Mouse (Mus musculus) stomach, embryonic 16.5 days (tissue): ENCODE data around the gene Tor4a. TPM values are rescaled to one million over a fixed set of nuclear protein-coding genes. Genes with fewer than 3 reads are reported as not detected.

Experiments
- ATAC-seq: fragments of 200-750 bp; cut with Nextera tagmentation; 2 replicates; pipeline ENCODE4 v1.8.0; 2017; ENCODE audit warnings: moderate number of reproducible peaks, moderate TSS enrichment; ENCODE audit not compliant: insufficient read depth, low FRiP score
- H3K27ac ChIP-seq: fragments of 300-500 bp; sonication (generic); 2 replicates; pipeline ENCODE4 v1.5.1; 2014; ENCODE audit warnings: low read length
- H3K27me3 ChIP-seq: fragments of 300-500 bp; sonication (generic); 2 replicates; pipeline ENCODE4 v1.6.1; 2014; ENCODE audit warnings: low read length, control low read depth, mixed read lengths; ENCODE audit not compliant: control insufficient read depth, insufficient read depth
- H3K36me3 ChIP-seq: fragments of 300-500 bp; sonication (generic); 2 replicates; pipeline ENCODE4 v1.6.1; 2014; ENCODE audit warnings: low read length; ENCODE audit not compliant: control insufficient read depth, insufficient read depth
- H3K4me1 ChIP-seq: fragments of 300-500 bp; sonication (generic); 2 replicates; pipeline ENCODE4 v1.6.1; 2014; ENCODE audit warnings: low read length, control low read depth, mixed read lengths; ENCODE audit not compliant: control insufficient read depth, insufficient read depth
- H3K4me2 ChIP-seq: fragments of 300-500 bp; sonication (generic); 2 replicates; pipeline ENCODE4 v1.6.1; 2014; ENCODE audit warnings: low read depth, low read length, mixed read lengths
- H3K4me3 ChIP-seq: fragments of 300-500 bp; sonication (generic); replicated peaks from 2 replicates; pipeline ENCODE4 v1.5.1; 2014; ENCODE audit warnings: mild to moderate bottlenecking, low read length
- H3K9ac ChIP-seq: fragments of 300-500 bp; sonication (generic); 2 replicates; pipeline ENCODE4 v1.6.1; 2014; ENCODE audit warnings: low read length
- H3K9me3 ChIP-seq: fragments of 300-500 bp; sonication (generic); replicated peaks from 2 replicates; pipeline ENCODE4 v1.6.1; 2016; ENCODE audit warnings: low read length, control low read depth; ENCODE audit not compliant: control insufficient read depth
- WGBS: fragments of 180-500 bp; shearing (Covaris S2); extraction: QIAGEN DNeasy Blood & Tissue Kit; methylation state at CpG from one replicate; pipeline ENCODE4 v1.1.7; 2014; 5-methylcytosine and 5-hydroxymethylcytosine counted together
- polyA plus RNA-seq: library from polyadenylated mRNA; unstranded; fragments of >200 nt; fragmentation: Nextera tagmentation; extraction: Ambion mirVana; gene quantifications from 2 replicates; pipeline ENCODE4 v1.2.1, GENCODE M21; 2015

The Tor4a gene
- polyA plus RNA-seq, 1 experiment from 2014 or later, result 16.8 TPM

- Histone ChIP-seq H3K36me3 (no peaks in the 10 kb centered on the region), H3K27ac (peak overlapping the region; percentile 82), H3K9ac (no peak overlapping the region; the same call in 1 of the 2 replicates), H3K4me3 (no peak overlapping the region), H3K4me2 (no peak overlapping the region), H3K27me3 (peaks cover 14% of the 10 kb centered on the region), H3K4me1 (peaks cover 27% of the 10 kb centered on the region), H3K9me3 (no peaks in the 10 kb centered on the region)
- peak; percentile 23 for ATAC-seq
Observed at GRCm38 (mm10) chr2:25238106-25238505, 41.4 kb upstream of the Tor4a start.

GRCm38 (mm10) chr2:25237522-25237921 is 40.8 kb upstream of the Tor4a start:
- Histone ChIP-seq H3K36me3 (no peaks in the 10 kb centered on the region), H3K9ac (peak overlapping the region; percentile 24; the same call in 1 of the 2 replicates), H3K4me1 (peaks cover 26% of the 10 kb centered on the region), H3K27me3 (peaks cover 9% of the 10 kb centered on the region; the same call in 1 of the 2 replicates), H3K4me3 (no peak overlapping the region), H3K27ac (peak overlapping the region; percentile 82), H3K9me3 (no peaks in the 10 kb centered on the region), H3K4me2 (no peak overlapping the region)
- 51% methylated on average over 4 of the region's 4 CpGs for WGBS
- peak; percentile 22; the same call in 1 of the 2 replicates for ATAC-seq

- WGBS, result 35% methylated on average over 8 of the region's 8 CpGs
- Histone ChIP-seq H3K36me3 (no peaks in the 10 kb centered on the region), H3K9me3 (no peaks in the 10 kb centered on the region), H3K9ac (peak within 1 kb of the TSS; percentile 24; the same call in 1 of the 2 replicates), H3K4me2 (no peak within 1 kb of the TSS), H3K4me3 (no peak within 1 kb of the TSS), H3K27me3 (peaks cover 3% of the 10 kb centered on the region; the same call in 1 of the 2 replicates), H3K4me1 (peaks cover 19% of the 10 kb centered on the region), H3K27ac (peak within 1 kb of the TSS; percentile 82)
- ATAC-seq, result no peak
Observed at GRCm38 (mm10) chr2:25236614-25237013, 39.9 kb upstream of the Tor4a start, which contains the start of gene Rnf224. Rnf224 (minus strand) TSS chr2:25236787.

GRCm38 (mm10) chr2:25234551-25235220 is 38.0 kb upstream of the Tor4a start:
- WGBS, result 54% methylated on average over 5 of the region's 5 CpGs
- no peak overlapping the region for H3K27ac ChIP-seq
- H3K27me3 ChIP-seq, result no peaks in the 10 kb centered on the region; the same call in 1 of the 2 replicates
- no peak for ATAC-seq
- H3K36me3 ChIP-seq, result no peaks in the 10 kb centered on the region
- H3K4me2 ChIP-seq, result no peak overlapping the region
- no peak overlapping the region for H3K4me3 ChIP-seq
- H3K9ac ChIP-seq, result no peak overlapping the region
- 0 out of 2 replicates have a peak, but pooled peaks cover 5% of the 10 kb centered on the region for H3K4me1 ChIP-seq
- H3K9me3 ChIP-seq, result no peaks in the 10 kb centered on the region

GRCm38 (mm10) chr2:25234050-25234449 is 37.4 kb upstream of the Tor4a start, which contains the start of gene Slc34a3:
Slc34a3 (minus strand) TSS chr2:25234364.
- H3K4me1 ChIP-seq, result peaks cover 2% of the 10 kb centered on the region; the same call in 1 of the 2 replicates
- no peak for ATAC-seq
- no peak within 1 kb of the TSS for H3K4me2 ChIP-seq
- WGBS, result 67% methylated on average over 3 of the region's 3 CpGs
- no peaks in the 10 kb centered on the region for H3K9me3 ChIP-seq
- H3K4me3 ChIP-seq, result no peak within 1 kb of the TSS
- no peaks in the 10 kb centered on the region; the same call in 1 of the 2 replicates for H3K27me3 ChIP-seq
- no peak within 1 kb of the TSS for H3K9ac ChIP-seq
- H3K27ac ChIP-seq, result no peak within 1 kb of the TSS
- H3K36me3 ChIP-seq, result no peaks in the 10 kb centered on the region

- H3K36me3 ChIP-seq, result no peaks in the 10 kb centered on the region
- H3K9me3 ChIP-seq, result no peaks in the 10 kb centered on the region
- no peak overlapping the region for H3K27ac ChIP-seq
- H3K4me2 ChIP-seq, result no peak overlapping the region
- peaks cover 4% of the 10 kb centered on the region; the same call in 1 of the 2 replicates for H3K4me1 ChIP-seq
- 73% methylated on average over 4 of the region's 4 CpGs for WGBS
- no peak for ATAC-seq
- no peak overlapping the region for H3K9ac ChIP-seq
- no peaks in the 10 kb centered on the region; the same call in 1 of the 2 replicates for H3K27me3 ChIP-seq
- H3K4me3 ChIP-seq, result no peak overlapping the region
Observed at GRCm38 (mm10) chr2:25233421-25233820, 36.7 kb upstream of the Tor4a start.

- Histone ChIP-seq H3K27ac (no peak overlapping the region), H3K9ac (no peak overlapping the region; the same call in 1 of the 2 replicates), H3K4me3 (no peak overlapping the region), H3K27me3 (no peaks in the 10 kb centered on the region; the same call in 1 of the 2 replicates), H3K9me3 (no peaks in the 10 kb centered on the region), H3K36me3 (no peaks in the 10 kb centered on the region), H3K4me1 (peaks cover 5% of the 10 kb centered on the region; the same call in 1 of the 2 replicates), H3K4me2 (no peak overlapping the region)
- no peak for ATAC-seq
- WGBS, result 58% methylated on average over 12 of the region's 12 CpGs
Observed at GRCm38 (mm10) chr2:25231038-25231437, 34.4 kb upstream of the Tor4a start.

- Histone ChIP-seq H3K36me3 (no peaks in the 10 kb centered on the region), H3K4me2 (no peak overlapping the region), H3K9me3 (no peaks in the 10 kb centered on the region), H3K9ac (no peak overlapping the region; the same call in 1 of the 2 replicates), H3K4me1 (peaks cover 10% of the 10 kb centered on the region), H3K27me3 (no peaks in the 10 kb centered on the region; the same call in 1 of the 2 replicates), H3K27ac (no peak overlapping the region), H3K4me3 (no peak overlapping the region)
- 78% methylated on average over 7 of the region's 7 CpGs for WGBS
- ATAC-seq, result no peak
Observed at GRCm38 (mm10) chr2:25230581-25230980, 33.9 kb upstream of the Tor4a start.

GRCm38 (mm10) chr2:25229582-25229981 is 32.9 kb upstream of the Tor4a start:
- no peak overlapping the region for H3K27ac ChIP-seq
- 80% methylated on average over 5 of the region's 5 CpGs for WGBS

More at GRCm38 (mm10) chr2:25229582-25229981, 32.9 kb upstream of the Tor4a start:
- no peak for ATAC-seq
- H3K9me3 ChIP-seq, result no peaks in the 10 kb centered on the region
- peaks cover 15% of the 10 kb centered on the region for H3K4me1 ChIP-seq
- no peaks in the 10 kb centered on the region for H3K36me3 ChIP-seq
- H3K9ac ChIP-seq, result no peak overlapping the region
- no peak overlapping the region for H3K4me3 ChIP-seq
- no peak overlapping the region for H3K4me2 ChIP-seq
- no peaks in the 10 kb centered on the region; the same call in 1 of the 2 replicates for H3K27me3 ChIP-seq
